Mouse (Mus musculus): ENCODE results near the gene Olfr1019.

GRCm38 (mm10) chr2:85818179-85818578, 27.1 kb downstream of the Olfr1019 start, which contains the start of gene Olfr1018:
- TF ChIP-seq EP300 (IDR thresholded peaks at IDR 0.05; ENCODE audit: low read depth) (no peak), CTCF (IDR thresholded peaks at IDR 0.05; ENCODE audit: low read depth) (no peak)
